Mouse (Mus musculus) kidney, postnatal 25 days (tissue): ENCODE measurements around the gene Fen1.
"Not testable (repeated sequence)": the region's sequence is repeated elsewhere in the genome, so short reads cannot be mapped to it uniquely, and the experiment has no call there.

ENCODE experiments used
- DNase-seq, 2 experiments: peaks; one replicate each; pipeline ENCODE4 v3.0.0; 2021; ENCODE audit warnings: mixed read lengths in 2 of 2

Fen1 gene

GRCm38 (mm10) chr19:10176941-10177372, 27.0 kb downstream of the Fen1 start:
- DNase-seq, result peak in 1 of 2 experiments; percentile 41

DNA sequence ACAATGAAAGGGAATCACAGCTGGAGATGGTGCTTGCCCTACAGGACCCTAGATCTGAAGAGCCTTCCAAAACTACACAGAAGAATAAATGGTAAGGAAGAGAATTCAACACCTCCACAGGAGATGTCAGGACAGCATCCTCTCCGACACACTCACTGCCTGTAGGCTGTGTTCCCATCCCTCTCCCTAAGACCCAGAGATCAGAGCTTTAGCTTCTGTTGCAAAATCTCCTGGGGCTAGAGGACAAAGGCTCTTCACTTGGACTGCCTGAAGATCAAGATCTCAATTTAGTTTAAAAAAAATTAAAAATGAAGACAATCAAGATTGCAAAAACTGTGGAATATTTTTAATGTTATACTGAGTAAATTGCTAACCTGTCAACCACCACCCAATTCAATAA, 27.5 kb downstream of the Fen1 start:
- DNase-seq, result peak in 1 of 2 experiments; percentile 7

DNA sequence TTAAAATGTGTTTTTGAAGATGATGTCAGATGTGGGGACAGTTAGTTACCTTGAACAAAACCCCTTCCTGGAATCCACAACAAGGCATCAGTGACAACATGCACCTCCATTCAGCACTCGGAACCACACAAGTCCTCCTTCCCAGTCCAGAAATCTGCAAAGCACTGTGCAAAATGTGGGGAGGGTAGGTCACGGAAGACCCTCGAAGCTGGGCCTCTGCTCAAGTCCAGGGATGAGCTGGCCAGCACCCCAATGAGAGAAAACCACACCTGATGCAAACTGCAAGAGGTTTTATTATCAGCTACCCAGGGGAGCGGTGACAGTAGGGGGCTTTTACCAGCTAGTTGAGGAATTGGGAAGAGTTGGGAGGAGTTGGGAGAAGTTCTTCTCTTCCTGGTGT, 29.0 kb downstream of the Fen1 start:
- no peak for DNase-seq

- DNase-seq, result no peak
Observed at GRCm38 (mm10) chr19:10173844-10174539, 30.0 kb downstream of the Fen1 start.

- no peak for DNase-seq
Observed at GRCm38 (mm10) chr19:10173116-10173718, 30.8 kb downstream of the Fen1 start.

DNA sequence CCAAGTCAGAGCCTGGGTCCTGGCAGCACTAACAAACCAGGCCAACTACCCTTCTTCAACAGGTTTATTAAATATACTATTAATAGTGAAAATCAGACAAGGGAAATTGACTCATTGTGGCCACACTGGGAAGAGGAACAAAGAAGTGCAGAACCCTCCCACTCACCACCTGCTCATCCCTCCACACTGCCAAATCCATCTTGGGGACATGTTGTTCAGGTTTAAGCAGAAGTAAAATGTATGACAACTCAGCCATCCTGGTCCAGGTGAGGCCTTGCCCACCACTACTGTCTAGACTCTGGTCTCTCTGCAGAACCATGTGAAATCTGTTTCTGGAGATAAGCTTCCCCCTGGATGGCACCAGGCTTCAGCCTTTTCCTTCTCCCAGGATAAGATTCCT, 32.1 kb downstream of the Fen1 start:
- DNase-seq, result no peak

DNA sequence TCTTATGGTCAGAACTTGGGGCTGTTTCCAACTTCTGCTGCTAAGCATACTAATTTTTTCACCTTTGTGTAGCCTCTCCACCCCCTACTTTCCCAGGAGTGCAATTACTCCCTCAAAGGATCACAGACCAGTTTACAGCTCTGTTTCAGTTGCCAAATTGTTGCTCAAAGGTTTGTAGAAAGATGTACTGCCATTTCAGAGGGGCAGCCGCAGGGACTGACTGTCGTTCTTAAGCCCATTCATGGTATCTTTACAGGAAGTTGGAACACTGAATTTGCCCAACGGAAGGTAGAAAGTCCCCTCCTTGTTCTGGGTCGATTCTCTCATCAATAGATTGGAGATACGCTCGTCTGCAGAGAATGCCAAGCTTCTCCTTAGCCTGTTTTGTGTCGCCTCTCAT, 32.6 kb downstream of the Fen1 start:
- DNase-seq, result no peak

DNA sequence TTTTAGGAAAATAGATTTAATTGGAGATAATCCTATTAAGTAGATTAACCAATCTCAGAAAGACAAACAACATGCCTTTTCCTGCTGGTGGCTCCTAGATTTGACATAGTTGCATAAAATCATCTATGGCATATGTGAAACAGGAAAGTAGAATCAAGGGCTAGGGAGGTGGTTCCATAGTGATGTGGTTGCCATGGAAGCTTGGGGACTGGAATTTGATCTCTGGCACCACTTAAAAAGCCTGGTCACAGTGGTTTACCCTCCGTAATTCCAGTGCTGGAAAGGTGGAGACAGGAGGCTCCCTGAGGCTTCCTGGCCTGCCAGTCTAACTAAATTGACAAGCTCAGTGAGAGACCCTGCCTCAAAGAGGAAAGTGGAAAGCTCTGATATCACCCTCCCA, 33.5 kb downstream of the Fen1 start:
- no peak for DNase-seq

- not testable (repeated sequence) for DNase-seq
Observed at GRCm38 (mm10) chr19:10169692-10170330, 34.2 kb downstream of the Fen1 start.

DNA sequence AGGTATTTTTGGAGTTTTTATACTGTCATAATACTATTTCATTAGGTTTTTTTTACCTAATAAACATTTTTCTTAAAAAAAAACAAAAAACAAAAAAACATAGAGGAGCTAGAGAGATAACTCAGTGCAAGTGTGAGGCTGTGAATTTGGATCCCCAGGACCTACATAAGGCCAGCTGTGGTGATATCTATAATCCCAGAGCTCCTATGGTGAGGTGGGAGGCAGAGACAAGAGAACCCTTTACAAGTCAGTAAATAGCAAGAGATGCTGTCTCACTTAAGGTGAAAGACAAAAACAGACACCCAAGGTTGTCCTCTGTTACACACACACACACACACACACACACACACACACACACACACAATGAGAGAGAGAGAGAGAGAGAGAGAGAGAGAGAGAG, 34.8 kb downstream of the Fen1 start:
- DNase-seq, result no peak

GRCm38 (mm10) chr19:10168441-10168840, 35.5 kb downstream of the Fen1 start:
- no peak for DNase-seq

GRCm38 (mm10) chr19:10167951-10168350, 36.0 kb downstream of the Fen1 start:
- no peak for DNase-seq

DNA sequence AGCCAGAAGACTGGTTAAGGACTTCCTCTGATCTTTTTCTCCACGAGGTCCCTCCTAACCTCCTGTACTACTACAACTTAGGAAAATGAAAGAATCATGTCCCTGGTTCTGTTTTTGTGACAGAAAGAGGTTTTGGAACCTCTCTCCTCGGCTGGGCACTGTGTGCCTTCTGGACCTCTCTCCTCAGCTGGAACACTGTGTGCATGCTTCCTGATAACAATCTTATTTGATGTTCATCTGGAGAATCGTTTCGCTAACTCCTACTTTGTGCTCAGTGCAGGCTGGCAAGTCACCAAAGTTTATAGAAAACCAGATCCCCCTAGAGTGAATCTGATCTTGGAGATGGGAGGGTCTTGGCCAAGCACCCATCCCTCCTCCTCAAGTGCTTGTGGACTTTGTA, 36.9 kb downstream of the Fen1 start:
- DNase-seq, result no peak

GRCm38 (mm10) chr19:10165928-10166327, 38.0 kb downstream of the Fen1 start:
- not testable (repeated sequence) for DNase-seq

DNA sequence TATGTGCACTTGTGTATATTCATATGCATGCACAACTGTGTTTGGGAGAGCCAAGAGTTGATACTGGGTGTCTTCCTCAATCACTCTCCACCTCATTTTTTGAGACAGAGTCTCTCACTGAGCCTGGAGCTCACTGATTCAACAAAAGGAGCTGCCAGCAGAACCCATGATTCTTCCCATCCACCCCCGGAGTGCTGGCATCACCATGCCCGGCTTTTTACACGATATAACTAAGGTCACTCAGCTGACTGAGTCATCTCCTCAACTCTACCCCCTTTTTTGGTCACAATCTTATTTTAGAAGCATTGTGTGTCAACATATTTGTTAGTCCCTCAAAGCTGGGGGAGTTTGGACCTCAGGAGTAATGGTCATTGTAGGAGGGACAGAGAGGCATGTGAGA, 40.1 kb downstream of the Fen1 start:
- DNase-seq, result no peak

DNA sequence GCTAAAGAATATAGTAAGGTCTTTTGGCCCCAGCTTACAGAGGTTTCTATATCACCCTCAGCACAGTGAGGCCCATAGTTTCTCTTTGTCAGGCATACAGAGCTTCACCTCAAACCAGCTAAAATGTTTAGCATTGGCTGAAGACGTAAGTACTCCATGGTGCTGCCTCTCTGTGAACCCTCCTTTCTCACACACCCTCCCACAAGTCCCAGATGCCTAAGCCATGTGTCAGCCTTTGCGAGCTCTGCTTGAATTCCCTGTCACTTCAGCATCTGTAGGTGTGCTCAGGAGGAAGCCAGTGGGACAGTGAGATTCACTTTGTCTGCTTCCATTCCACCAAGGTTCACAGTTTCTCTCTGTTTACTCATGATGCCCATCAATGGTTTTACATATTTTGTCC, 46.2 kb downstream of the Fen1 start:
- DNase-seq, result no peak

DNA sequence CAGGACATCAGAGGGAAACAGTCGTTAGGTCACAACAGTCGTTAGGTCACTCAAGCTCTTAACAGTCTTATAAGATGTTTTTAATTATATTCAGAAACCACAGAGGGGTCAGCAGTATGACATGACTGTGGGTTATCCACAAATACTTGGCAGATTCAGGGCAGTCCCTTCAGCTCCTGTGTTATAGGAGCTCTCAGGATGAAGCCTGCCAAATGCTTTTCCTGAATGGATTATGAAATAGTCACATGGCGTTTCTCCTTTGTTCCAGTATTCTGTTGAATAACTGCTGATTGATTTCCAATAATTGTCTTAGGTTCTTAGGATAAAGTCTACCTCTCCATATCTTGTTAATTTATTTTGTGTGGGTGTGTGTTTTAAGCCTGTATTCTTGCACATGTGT, 54.8 kb downstream of the Fen1 start:
- no peak for DNase-seq
